Mouse (Mus musculus) CH12.LX (cell line): ENCODE data around the gene Pde6d. TPM values are rescaled to one million over a fixed set of nuclear protein-coding genes. Genes with fewer than 3 reads are reported as not detected.
A peak's percentile ranks its signal among the peaks of the same experiment; 100 is the strongest.

Source experiments
- DNase-seq: peaks from one replicate; pipeline ENCODE4 v3.0.0-alpha.2; 2013; ENCODE audit errors: extremely low read depth
- H3K27ac ChIP-seq: 2 replicates; pipeline ENCODE4 v1.5.1; 2012; ENCODE audit warnings: low read depth, mild to moderate bottlenecking, control low read depth, moderate library complexity; ENCODE audit not compliant: insufficient read depth
- H3K27me3 ChIP-seq: replicated peaks from 2 replicates; pipeline ENCODE3; 2012; ENCODE audit warnings: inconsistent platforms
- H3K36me3 ChIP-seq, 2 experiments: replicated peaks in 1 of 2; 2 replicates each; pipeline versions ENCODE3 to v1.6.1; 2012; ENCODE audit warnings: inconsistent platforms in 1 of 2, low read length in 1 of 2, mild to moderate bottlenecking in 1 of 2, mixed read lengths in 1 of 2, moderate library complexity in 1 of 2; ENCODE audit not compliant: control insufficient read depth in 1 of 2, insufficient read depth in 1 of 2
- H3K4me1 ChIP-seq, 2 experiments: 2 replicates each; pipeline ENCODE4 v1.6.1; 2012; ENCODE audit warnings: inconsistent platforms in 1 of 2, moderate library complexity in 1 of 2; ENCODE audit not compliant: insufficient read depth in 2 of 2, control insufficient read depth in 1 of 2
- H3K4me2 ChIP-seq: 2 replicates; pipeline ENCODE4 v1.6.1; 2012; ENCODE audit warnings: low read depth, mild to moderate bottlenecking, control low read depth; ENCODE audit not compliant: poor library complexity, insufficient read depth, severe bottlenecking
- H3K4me3 ChIP-seq, 3 experiments: fragments of 150-350 bp in 1 of 3; sonication (generic) in 1 of 3; replicated peaks in 1 of 3; 2 replicates each; pipeline versions ENCODE3 to v1.5.1; 2011 to 2012; ENCODE audit warnings: low read depth in 2 of 3, low read length in 2 of 3, mild to moderate bottlenecking in 2 of 3, moderate library complexity in 2 of 3, control low read depth in 1 of 3, improper control_type of control experiment in 1 of 3, inconsistent platforms in 1 of 3, mixed read lengths in 1 of 3; ENCODE audit not compliant: poor library complexity in 1 of 3
- H3K79me2 ChIP-seq: replicated peaks from 2 replicates; pipeline ENCODE4 v1.6.1; 2012; ENCODE audit warnings: mild to moderate bottlenecking, moderate library complexity; ENCODE audit not compliant: control insufficient read depth, poor library complexity, insufficient read depth, severe bottlenecking; ENCODE audit errors: extremely low read depth
- H3K9ac ChIP-seq: 2 replicates; pipeline ENCODE4 v1.6.1; 2012; ENCODE audit warnings: low read depth, mild to moderate bottlenecking, control low read depth, moderate library complexity; ENCODE audit not compliant: insufficient read depth
- H3K9me3 ChIP-seq: replicated peaks from 2 replicates; pipeline ENCODE3; 2012; ENCODE audit warnings: low read length, inconsistent platforms, mixed read lengths
- BHLHE40 ChIP-seq: IDR thresholded peaks from 2 replicates; pipeline ENCODE4 v1.6.1; 2011; ENCODE audit warnings: mild to moderate bottlenecking, low read depth, low read length, improper control_type of control experiment
- CHD1 ChIP-seq: IDR thresholded peaks from 2 replicates; pipeline ENCODE4 v1.6.1; 2012; ENCODE audit warnings: low read depth, low read length, improper control_type of control experiment, inconsistent platforms
- CHD2 ChIP-seq: IDR thresholded peaks from 2 replicates; pipeline ENCODE4 v1.6.1; 2011; ENCODE audit warnings: low read length, improper control_type of control experiment
- CTCF ChIP-seq, 2 experiments: IDR thresholded peaks in 1 of 2; conservative IDR thresholded peaks in 1 of 2; 2 replicates each; pipeline ENCODE4 v1.5.1; 2011 to 2012; ENCODE audit warnings: low read depth in 2 of 2, low read length in 2 of 2, improper control_type of control experiment in 1 of 2, inconsistent platforms in 1 of 2, mild to moderate bottlenecking in 1 of 2, moderate library complexity in 1 of 2
- EP300 ChIP-seq: IDR thresholded peaks from 2 replicates; pipeline ENCODE4 v1.6.1; 2011; ENCODE audit warnings: low read length, improper control_type of control experiment
- ETS1 ChIP-seq: conservative IDR thresholded peaks from 2 replicates; pipeline ENCODE4 v1.6.1; 2012; ENCODE audit warnings: low read depth, mild to moderate bottlenecking, inconsistent platforms, low read length, improper control_type of control experiment, moderate library complexity
- GABPA ChIP-seq: IDR thresholded peaks from 2 replicates; pipeline ENCODE4 v1.6.1; 2012; ENCODE audit warnings: low read depth, low read length, improper control_type of control experiment, inconsistent platforms; ENCODE audit not compliant: insufficient replicate concordance
- HCFC1 ChIP-seq: IDR thresholded peaks from 2 replicates; pipeline ENCODE4 v1.6.1; 2012; ENCODE audit warnings: low read depth, mild to moderate bottlenecking, inconsistent platforms, low read length, improper control_type of control experiment
- IRF4 ChIP-seq: IDR thresholded peaks from 2 replicates; pipeline ENCODE4 v1.6.1; 2014; ENCODE audit warnings: low read depth, mild to moderate bottlenecking, inconsistent platforms, low read length, improper control_type of control experiment
- JUN ChIP-seq: IDR thresholded peaks from 2 replicates; pipeline ENCODE4 v1.6.1; 2011; ENCODE audit warnings: low read depth, mild to moderate bottlenecking, low read length, improper control_type of control experiment, moderate library complexity; ENCODE audit not compliant: insufficient read depth
- JUND ChIP-seq: conservative IDR thresholded peaks from 2 replicates; pipeline ENCODE4 v1.6.1; 2011; ENCODE audit warnings: low read depth, low read length, improper control_type of control experiment
- KAT2A ChIP-seq: IDR thresholded peaks from 2 replicates; pipeline ENCODE4 v1.6.1; 2012; ENCODE audit warnings: low read length, improper control_type of control experiment, inconsistent platforms; ENCODE audit not compliant: insufficient replicate concordance
- MAZ ChIP-seq: IDR thresholded peaks from 2 replicates; pipeline ENCODE4 v1.6.1; 2012; ENCODE audit warnings: low read depth, mild to moderate bottlenecking, inconsistent platforms, low read length, improper control_type of control experiment, moderate library complexity
- MEF2A ChIP-seq: IDR thresholded peaks from 2 replicates; pipeline ENCODE4 v1.6.1; 2014; ENCODE audit warnings: low read depth, mild to moderate bottlenecking, inconsistent platforms, low read length, improper control_type of control experiment, borderline replicate concordance
- MXI1 ChIP-seq: IDR thresholded peaks from 2 replicates; pipeline ENCODE4 v1.6.1; 2011; ENCODE audit warnings: mild to moderate bottlenecking, low read depth, low read length, improper control_type of control experiment
- MYC ChIP-seq: IDR thresholded peaks from 2 replicates; pipeline ENCODE4 v1.6.1; 2011; ENCODE audit warnings: low read depth, mild to moderate bottlenecking, improper control_type of control experiment, low read length
- NELFE ChIP-seq: IDR thresholded peaks from 2 replicates; pipeline ENCODE4 v1.6.1; 2011; ENCODE audit warnings: low read depth, low read length, improper control_type of control experiment
- NRF1 ChIP-seq: IDR thresholded peaks from 2 replicates; pipeline ENCODE4 v1.6.1; 2014; ENCODE audit warnings: low read depth, mild to moderate bottlenecking, inconsistent platforms, low read length, improper control_type of control experiment, moderate library complexity
- PAX5 ChIP-seq: IDR thresholded peaks from 2 replicates; pipeline ENCODE4 v1.6.1; 2012; ENCODE audit warnings: low read length, inconsistent platforms, mixed read lengths
- POLR2A ChIP-seq: IDR thresholded peaks from 2 replicates; pipeline ENCODE4 v1.6.1; 2011; ENCODE audit warnings: low read depth, mild to moderate bottlenecking, improper control_type of control experiment, low read length
- RAD21 ChIP-seq: IDR thresholded peaks from 2 replicates; pipeline ENCODE4 v1.6.1; 2011; ENCODE audit warnings: low read depth, mild to moderate bottlenecking, low read length, improper control_type of control experiment, moderate library complexity
- SIN3A ChIP-seq: IDR thresholded peaks from 2 replicates; pipeline ENCODE4 v1.6.1; 2012; ENCODE audit warnings: low read length, improper control_type of control experiment, inconsistent platforms
- SMC3 ChIP-seq: IDR thresholded peaks from 2 replicates; pipeline ENCODE4 v1.6.1; 2011; ENCODE audit warnings: low read depth, low read length, improper control_type of control experiment
- TCF12 ChIP-seq: IDR thresholded peaks from 2 replicates; pipeline ENCODE4 v1.6.1; 2014; ENCODE audit warnings: low read depth, mild to moderate bottlenecking, inconsistent platforms, low read length, improper control_type of control experiment
- UBTF ChIP-seq: IDR thresholded peaks from 2 replicates; pipeline ENCODE4 v1.6.1; 2012; ENCODE audit warnings: low read depth, mild to moderate bottlenecking, inconsistent platforms, low read length, improper control_type of control experiment, moderate library complexity
- USF2 ChIP-seq: conservative IDR thresholded peaks from 2 replicates; pipeline ENCODE4 v1.6.1; 2011; ENCODE audit warnings: low read depth, low read length, improper control_type of control experiment
- ZC3H11A ChIP-seq: IDR thresholded peaks from 2 replicates; pipeline ENCODE4 v1.6.1; 2012; ENCODE audit warnings: low read depth, mild to moderate bottlenecking, inconsistent platforms, low read length, improper control_type of control experiment
- ZKSCAN1 ChIP-seq: IDR thresholded peaks from 2 replicates; pipeline ENCODE4 v1.6.1; 2012; ENCODE audit warnings: low read depth, inconsistent platforms, low read length, improper control_type of control experiment, borderline replicate concordance
- ZMIZ1 ChIP-seq: IDR thresholded peaks from 2 replicates; pipeline ENCODE4 v1.6.1; 2012; ENCODE audit warnings: low read depth, mild to moderate bottlenecking, inconsistent platforms, low read length, improper control_type of control experiment
- ZNF384 ChIP-seq: IDR thresholded peaks from 2 replicates; pipeline ENCODE4 v1.6.1; 2012; ENCODE audit warnings: low read depth, low read length, improper control_type of control experiment, inconsistent platforms
- dilution Hi-C: fragments of 300-500 bp; cut with MboI; formaldehyde crosslinking; loops from 2 replicates; pipeline ENCODE4 v1.14.3; 2020; ENCODE audit warnings: low sequenced_read_pairs; ENCODE audit not compliant: extremely low pct_unique_long_range_greater_than_20kb, extremely low pct_ligation_motif_present
- in situ Hi-C: fragments of 300-500 bp; cut with MboI; formaldehyde crosslinking; loops from 3 replicates; pipeline ENCODE4 v1.14.3; 2019; ENCODE audit warnings: low sequenced_read_pairs, low pct_ligation_motif_present, low pct_unique_long_range_greater_than_20kb, mixed read lengths
- polyA plus RNA-seq: library from polyadenylated mRNA; unstranded; fragments of >175 nt; gene quantifications from 2 replicates; pipeline ENCODE4 v1.2.1, GENCODE M21; 2012; ENCODE audit warnings: low read depth; ENCODE audit not compliant: insufficient read length
- total RNA-seq, 2 experiments: library from RNA; depleted of rRNA; stranded (reverse); fragments of 300-350 nt in 1 of 2; fragments of >200 nt in 1 of 2; gene quantifications; 2 replicates each; pipeline ENCODE4 v1.2.3; 2012 to 2014

Pde6d gene
- total and polyA plus RNA-seq, 3 experiments: 7.1 to 23.2 (median 20.8) TPM

- H3K9me3 ChIP-seq: no peaks in the 10 kb centered on the region
- DNase-seq: no peak
- peaks cover 23% of the 10 kb centered on the region for H3K79me2 ChIP-seq
- TF ChIP-seq NRF1 (no peak), CHD2 (no peak), PAX5 (no peak), ZNF384 (no peak), UBTF (no peak), CHD1 (no peak), ZMIZ1 (no peak), MYC (no peak)
- in situ Hi-C loops: no loop called here
- peaks cover 3 to 25% of the 10 kb centered on the region in 2 experiments for H3K36me3 ChIP-seq
- H3K27me3 ChIP-seq: no peaks in the 10 kb centered on the region
- no peak overlapping the region for H3K4me2 ChIP-seq
- H3K4me1 ChIP-seq: peaks cover 24 to 59% of the 10 kb centered on the region in 2 experiments
- no peak overlapping the region for H3K27ac ChIP-seq
- dilution Hi-C loops: no loop called here
- no peak overlapping the region for H3K4me3 ChIP-seq
- no peak overlapping the region for H3K9ac ChIP-seq
These were observed 58.4 kb downstream of the Pde6d start for GRCm38 (mm10) chr1:86523776-86524618.

GRCm38 (mm10) chr1:86522286-86522871 is 60.0 kb downstream of the Pde6d start:
- H3K9ac ChIP-seq: peak overlapping the region; percentile 56
- peaks cover 0 to 19% of the 10 kb centered on the region in 2 experiments for H3K36me3 ChIP-seq
- peak; percentile 84 for DNase-seq
- in situ Hi-C loops: no loop called here
- peaks cover 7% of the 10 kb centered on the region for H3K79me2 ChIP-seq
- H3K4me1 ChIP-seq: peaks cover 29 to 68% of the 10 kb centered on the region in 2 experiments
- H3K27ac ChIP-seq: peak overlapping the region; percentile 76
- H3K4me2 ChIP-seq: peak overlapping the region; percentile 48
- H3K9me3 ChIP-seq: no peaks in the 10 kb centered on the region
- dilution Hi-C loops: no loop called here
- peak overlapping the region in 1 of 3 experiments; percentile 8 for H3K4me3 ChIP-seq
- H3K27me3 ChIP-seq: no peaks in the 10 kb centered on the region
- no peak for TF ChIP-seq GABPA
- 0 out of 2 replicates have a peak, but pooled peaks have one; percentile 45 for TF ChIP-seq NELFE
- peak; percentile 94 for TF ChIP-seq MAZ
- 0 out of 2 replicates have a peak, but pooled peaks have one; percentile 68 for TF ChIP-seq MXI1
- TF ChIP-seq BHLHE40: peak; percentile 64
- TF ChIP-seq KAT2A: 0 out of 2 replicates have a peak, but pooled peaks have one; percentile 66
- TF ChIP-seq SIN3A: peak; percentile 78
- TF ChIP-seq JUND: no peak
- TF ChIP-seq MYC: peak; percentile 23; the same call in 1 of the 2 replicates
- peak; percentile 79 for TF ChIP-seq EP300
- peak; percentile 100 for TF ChIP-seq CHD1
- no peak for TF ChIP-seq UBTF
- TF ChIP-seq NRF1: peak; percentile 40; the same call in 1 of the 2 replicates
- no peak for TF ChIP-seq ZC3H11A
- no peak for TF ChIP-seq USF2
- TF ChIP-seq HCFC1: 0 out of 2 replicates have a peak, but pooled peaks have one; percentile 50
- peak; percentile 40; the same call in 1 of the 2 replicates for TF ChIP-seq CHD2
- TF ChIP-seq JUN: no peak
- TF ChIP-seq ZKSCAN1: no peak
- no peak for TF ChIP-seq POLR2A
- TF ChIP-seq SMC3: no peak; the same call in 1 of the 2 replicates
- TF ChIP-seq MEF2A: peak; percentile 90
- peak; percentile 87; the same call in 1 of the 2 replicates for TF ChIP-seq TCF12
- peak; percentile 82 for TF ChIP-seq ETS1
- TF ChIP-seq IRF4: peak; percentile 89
- no peak for TF ChIP-seq RAD21
- no peak for TF ChIP-seq CTCF (conservative IDR thresholded peaks at IDR 0.05 in 1 of 2, IDR thresholded peaks at IDR 0.05 in 1 of 2; ENCODE audit: low read depth in 2 of 2, low read length in 2 of 2)
